Mouse (Mus musculus) C2C12 (cell line): ENCODE measurements at regions not wholly inside any gene's neighbourhood (a gene's known extent, or its start where the extent isn't known, plus 50 kb on each side); places are given as distances from the start of the nearest gene placed in this dataset.

Experiments used
- CTCF ChIP-seq: IDR thresholded peaks from one replicate; pipeline ENCODE4 v1.5.1; 2011; ENCODE audit not compliant: control insufficient read depth, insufficient read depth, insufficient read length
- MAX ChIP-seq: IDR thresholded peaks from one replicate; pipeline ENCODE4 v1.6.1; 2011; ENCODE audit warnings: mild to moderate bottlenecking, control low read depth
- MYOG ChIP-seq: IDR thresholded peaks from one replicate; pipeline ENCODE4 v1.6.1; 2011; ENCODE audit not compliant: control insufficient read depth, insufficient read length; ENCODE audit errors: extremely low read depth
- USF1 ChIP-seq: IDR thresholded peaks from one replicate; pipeline ENCODE4 v1.6.1; 2011; ENCODE audit warnings: low read depth, mild to moderate bottlenecking, control low read depth, moderate library complexity

DNA sequence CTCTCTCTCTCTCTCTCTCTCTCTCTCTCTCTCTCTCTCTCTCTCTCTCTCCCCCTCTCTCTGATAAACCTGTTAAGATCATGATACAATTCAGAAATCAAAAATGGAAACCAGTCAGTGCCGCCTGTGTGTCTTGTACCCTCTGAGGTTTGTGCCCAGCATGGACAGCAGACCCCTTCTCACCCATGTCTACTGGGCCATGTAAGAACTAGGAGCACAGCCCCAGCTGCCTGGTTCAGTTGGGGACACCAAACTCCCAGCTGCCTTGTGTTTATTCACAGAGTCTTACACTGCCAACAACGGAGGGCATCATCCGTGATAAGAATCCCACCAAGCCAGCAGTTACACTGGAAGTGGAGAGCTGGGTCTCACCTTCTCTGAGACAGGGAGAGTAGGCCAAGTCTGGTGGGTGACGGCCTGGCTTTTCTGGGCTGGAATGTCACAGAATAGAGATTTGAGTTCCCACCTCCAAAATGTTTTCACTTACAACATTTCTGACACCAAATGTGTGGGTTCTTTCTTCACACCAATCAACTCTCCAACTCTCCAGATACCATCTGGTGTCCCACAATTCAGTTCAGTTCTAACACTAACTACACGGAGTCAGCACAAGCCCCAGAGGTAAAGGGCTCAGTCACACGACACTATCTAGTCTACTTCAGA, 92.2 kb upstream of the Oxgr1 start:
- TF ChIP-seq CTCF: no peak
- TF ChIP-seq MYOG: no peak
- no peak for TF ChIP-seq USF1
- no peak for TF ChIP-seq MAX
